Mouse (Mus musculus): ENCODE results near the gene Pip4k2c. TPM values are rescaled to one million over a fixed set of nuclear protein-coding genes. Genes with fewer than 3 reads are reported as not detected.

Pip4k2c gene
- polyA plus RNA-seq, 1 experiment: 9.5 TPM

DNA sequence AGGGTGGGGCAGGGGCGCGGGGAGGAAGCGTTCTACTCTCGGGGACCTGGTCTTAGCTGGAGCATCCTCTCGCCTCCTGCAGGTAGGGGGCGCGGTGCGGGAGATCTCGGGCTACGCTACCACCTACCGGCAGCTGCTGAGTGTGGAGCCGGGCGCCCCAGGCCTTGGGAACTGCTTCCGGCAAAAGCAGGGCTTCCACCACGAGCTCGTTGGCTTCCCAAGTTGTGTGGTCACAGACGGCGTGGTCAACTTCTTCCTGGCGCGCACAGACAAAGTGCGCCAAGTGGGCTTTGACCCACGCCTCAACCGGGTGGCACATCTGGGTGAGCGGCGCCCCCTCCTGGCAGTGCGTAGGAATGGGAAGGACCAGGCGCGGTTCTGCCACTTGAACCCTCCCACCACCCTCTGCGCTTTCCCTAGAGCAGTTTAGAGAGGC lies 40.5 kb downstream of the Pip4k2c start:
- Histone ChIP-seq H3K9me3 (ENCODE audit: control insufficient read depth, low read length) (no peaks in the 10 kb centered on the region; the same call in 1 of the 2 replicates), H3K4me3 (replicated peaks) (peak overlapping the region; percentile 62), H3K36me3 (ENCODE audit: control insufficient read depth) (peaks cover 3% of the 10 kb centered on the region), H3K4me1 (ENCODE audit: control insufficient read depth) (peaks cover 31% of the 10 kb centered on the region), H3K27me3 (ENCODE audit: control insufficient read depth) (peaks cover 62% of the 10 kb centered on the region)
- no peak for TF ChIP-seq GATA1 (IDR thresholded peaks at IDR 0.05; ENCODE audit: low read length)
- TF ChIP-seq TAL1 (IDR thresholded peaks at IDR 0.05; ENCODE audit: low read length): no peak

- no peak for TF ChIP-seq GATA1 (IDR thresholded peaks at IDR 0.05; ENCODE audit: low read length)
- TF ChIP-seq TAL1 (IDR thresholded peaks at IDR 0.05; ENCODE audit: low read length): no peak
- H3K4me1 ChIP-seq (ENCODE audit: control insufficient read depth): peaks cover 39% of the 10 kb centered on the region
- H3K27me3 ChIP-seq (ENCODE audit: control insufficient read depth): peaks cover 68% of the 10 kb centered on the region
- H3K4me3 ChIP-seq (replicated peaks): no peak overlapping the region
- no peaks in the 10 kb centered on the region; the same call in 1 of the 2 replicates for H3K9me3 ChIP-seq (ENCODE audit: control insufficient read depth, low read length)
- peaks cover 3% of the 10 kb centered on the region for H3K36me3 ChIP-seq (ENCODE audit: control insufficient read depth)
These were observed 41.4 kb downstream of the Pip4k2c start for GRCm38 (mm10) chr10:127170002-127170401.

GRCm38 (mm10) chr10:127167614-127168192 lies 43.7 kb downstream of the Pip4k2c start:
- Histone ChIP-seq H3K4me1 (ENCODE audit: control insufficient read depth) (peaks cover 45% of the 10 kb centered on the region), H3K36me3 (ENCODE audit: control insufficient read depth) (peaks cover 3% of the 10 kb centered on the region), H3K27me3 (ENCODE audit: control insufficient read depth) (peaks cover 80% of the 10 kb centered on the region), H3K4me3 (replicated peaks) (no peak overlapping the region), H3K9me3 (ENCODE audit: control insufficient read depth, low read length) (no peaks in the 10 kb centered on the region; the same call in 1 of the 2 replicates)
- TF ChIP-seq GATA1 (IDR thresholded peaks at IDR 0.05; ENCODE audit: low read length) (no peak), TAL1 (IDR thresholded peaks at IDR 0.05; ENCODE audit: low read length) (no peak)

- Histone ChIP-seq H3K27me3 (ENCODE audit: control insufficient read depth) (peaks cover 80% of the 10 kb centered on the region), H3K4me3 (replicated peaks) (no peak overlapping the region), H3K36me3 (ENCODE audit: control insufficient read depth) (peaks cover 2% of the 10 kb centered on the region), H3K4me1 (ENCODE audit: control insufficient read depth) (peaks cover 45% of the 10 kb centered on the region), H3K9me3 (ENCODE audit: control insufficient read depth, low read length) (no peaks in the 10 kb centered on the region; the same call in 1 of the 2 replicates)
- TF ChIP-seq GATA1 (IDR thresholded peaks at IDR 0.05; ENCODE audit: low read length) (no peak), TAL1 (IDR thresholded peaks at IDR 0.05; ENCODE audit: low read length) (no peak)
These were observed 44.4 kb downstream of the Pip4k2c start for GRCm38 (mm10) chr10:127166771-127167613.

DNA sequence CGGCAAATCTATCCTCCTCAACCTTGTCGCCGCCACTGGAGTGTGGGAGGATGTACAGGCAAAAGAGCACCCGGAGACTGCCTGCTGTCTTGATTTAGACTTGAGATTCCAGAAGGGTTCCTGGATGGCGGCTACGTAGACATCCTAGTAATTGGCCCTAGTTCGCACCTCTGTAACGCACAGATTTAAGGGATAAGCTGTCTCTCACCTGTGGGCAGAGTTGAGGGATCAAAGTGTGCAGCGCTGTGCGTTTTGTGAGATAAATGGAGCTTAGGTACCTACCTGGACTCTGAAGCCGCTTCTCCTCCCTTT lies 45.0 kb downstream of the Pip4k2c start:
- peaks cover 44% of the 10 kb centered on the region for H3K4me1 ChIP-seq (ENCODE audit: control insufficient read depth)
- H3K36me3 ChIP-seq (ENCODE audit: control insufficient read depth): no peaks in the 10 kb centered on the region
- TF ChIP-seq GATA1 (IDR thresholded peaks at IDR 0.05; ENCODE audit: low read length) (no peak), TAL1 (IDR thresholded peaks at IDR 0.05; ENCODE audit: low read length) (no peak)
- H3K9me3 ChIP-seq (ENCODE audit: control insufficient read depth, low read length): no peaks in the 10 kb centered on the region; the same call in 1 of the 2 replicates
- H3K27me3 ChIP-seq (ENCODE audit: control insufficient read depth): peaks cover 80% of the 10 kb centered on the region
- H3K4me3 ChIP-seq (replicated peaks): peak overlapping the region; percentile 63

DNA sequence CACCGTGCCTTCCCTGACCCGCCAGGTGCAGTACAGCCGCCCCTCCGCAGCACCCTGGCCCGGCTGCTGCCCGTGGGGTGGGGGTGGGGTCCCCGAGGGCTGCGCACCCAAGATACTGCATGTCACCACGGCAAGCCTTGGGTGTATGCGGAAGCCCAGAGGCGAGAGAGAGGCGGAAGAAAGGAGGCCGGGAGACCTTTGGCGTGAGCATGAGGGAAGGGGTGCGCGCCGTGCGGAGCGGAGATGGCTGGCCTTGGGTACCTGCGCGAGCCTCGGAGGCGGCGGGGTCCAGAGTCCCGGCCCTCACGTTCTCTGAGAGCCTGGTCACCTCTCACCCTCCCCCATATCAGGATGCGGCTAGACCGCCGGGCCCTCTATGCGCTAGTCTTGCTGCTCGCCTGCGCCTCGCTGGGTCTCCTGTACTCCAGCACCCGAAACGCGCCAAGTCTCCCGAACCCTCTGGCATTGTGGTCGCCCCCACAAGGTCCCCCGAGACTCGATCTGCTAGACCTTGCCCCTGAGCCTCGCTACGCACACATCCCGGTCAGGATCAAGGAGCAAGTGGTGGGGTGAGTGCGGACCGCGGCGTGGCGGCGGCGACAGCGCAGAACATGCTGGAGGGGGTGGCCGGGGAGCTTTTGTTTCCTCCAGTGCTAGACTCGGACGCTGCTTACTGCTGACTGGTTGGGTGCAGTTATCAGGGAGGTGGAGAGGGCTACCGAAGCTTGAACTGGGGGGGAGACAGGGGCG lies 45.6 kb downstream of the Pip4k2c start:
- peaks cover 39% of the 10 kb centered on the region for H3K4me1 ChIP-seq (ENCODE audit: control insufficient read depth)
- H3K4me3 ChIP-seq (replicated peaks): peak overlapping the region; percentile 63
- H3K27me3 ChIP-seq (ENCODE audit: control insufficient read depth): peaks cover 75% of the 10 kb centered on the region
- H3K36me3 ChIP-seq (ENCODE audit: control insufficient read depth): no peaks in the 10 kb centered on the region
- TF ChIP-seq GATA1 (IDR thresholded peaks at IDR 0.05; ENCODE audit: low read length): no peak
- no peak for TF ChIP-seq TAL1 (IDR thresholded peaks at IDR 0.05; ENCODE audit: low read length)
- no peaks in the 10 kb centered on the region; the same call in 1 of the 2 replicates for H3K9me3 ChIP-seq (ENCODE audit: control insufficient read depth, low read length)

DNA sequence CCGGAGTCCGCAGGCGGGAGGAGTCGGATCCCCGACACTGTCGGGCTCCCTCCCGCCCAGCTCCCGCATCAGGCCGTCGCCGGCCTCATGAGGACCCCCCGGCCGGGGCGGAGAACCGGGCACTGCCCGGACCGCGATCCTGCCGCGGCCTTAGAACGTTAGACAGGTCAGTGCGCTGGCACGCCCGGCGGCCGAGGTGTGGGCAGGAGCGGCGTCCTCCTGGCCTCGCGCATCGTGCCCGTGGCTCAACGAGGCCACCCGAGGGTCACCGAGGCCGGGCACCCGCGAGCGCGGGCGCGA lies 46.1 kb downstream of the Pip4k2c start:
- H3K27me3 ChIP-seq (ENCODE audit: control insufficient read depth): peaks cover 70% of the 10 kb centered on the region
- H3K4me1 ChIP-seq (ENCODE audit: control insufficient read depth): peaks cover 34% of the 10 kb centered on the region

GRCm38 (mm10) chr10:127164631-127165353 lies 46.6 kb downstream of the Pip4k2c start, which contains the start of gene B4galnt1:
TSS of gene B4galnt1 (plus strand) at chr10:127165225.
- Histone ChIP-seq H3K27me3 (ENCODE audit: control insufficient read depth) (peaks cover 65% of the 10 kb centered on the region), H3K4me3 (replicated peaks) (peak within 1 kb of the TSS; percentile 63), H3K9me3 (ENCODE audit: control insufficient read depth, low read length) (no peaks in the 10 kb centered on the region; the same call in 1 of the 2 replicates), H3K36me3 (ENCODE audit: control insufficient read depth) (no peaks in the 10 kb centered on the region), H3K4me1 (ENCODE audit: control insufficient read depth) (peaks cover 29% of the 10 kb centered on the region)
- TF ChIP-seq TAL1 (IDR thresholded peaks at IDR 0.05; ENCODE audit: low read length) (no peak), GATA1 (IDR thresholded peaks at IDR 0.05; ENCODE audit: low read length) (no peak)

More for the DNA sequence above, 46.1 kb downstream of the Pip4k2c start:
- TF ChIP-seq GATA1 (IDR thresholded peaks at IDR 0.05; ENCODE audit: low read length): no peak
- TF ChIP-seq TAL1 (IDR thresholded peaks at IDR 0.05; ENCODE audit: low read length): no peak
- peak overlapping the region; percentile 63 for H3K4me3 ChIP-seq (replicated peaks)
- no peaks in the 10 kb centered on the region; the same call in 1 of the 2 replicates for H3K9me3 ChIP-seq (ENCODE audit: control insufficient read depth, low read length)
- H3K36me3 ChIP-seq (ENCODE audit: control insufficient read depth): no peaks in the 10 kb centered on the region
